Mouse (Mus musculus) stomach, postnatal 0 days (tissue): ENCODE data around the gene Aldh3a2. TPM values are rescaled to one million over a fixed set of nuclear protein-coding genes. Genes with fewer than 3 reads are reported as not detected.

Experiments
- ATAC-seq: fragments of 200-750 bp; cut with Nextera tagmentation; 2 replicates; pipeline ENCODE4 v1.8.0; 2017; ENCODE audit not compliant: low FRiP score, low TSS enrichment
- DNase-seq: peaks from one replicate; pipeline ENCODE4 v3.0.0-alpha.2; 2016; ENCODE audit warnings: low spot score
- H3K27ac ChIP-seq: fragments of 300-500 bp; sonication (generic); replicated peaks from 2 replicates; pipeline ENCODE4 v1.5.1; 2014; ENCODE audit warnings: mild to moderate bottlenecking, control low read depth
- H3K27me3 ChIP-seq: fragments of 300-500 bp; sonication (generic); 2 replicates; pipeline ENCODE4 v1.6.1; 2014; ENCODE audit warnings: low read length; ENCODE audit not compliant: control insufficient read depth, insufficient read depth
- H3K36me3 ChIP-seq: fragments of 300-500 bp; sonication (generic); 2 replicates; pipeline ENCODE4 v1.6.1; 2014; ENCODE audit warnings: low read length, mixed read lengths; ENCODE audit not compliant: control insufficient read depth, insufficient read depth
- H3K4me1 ChIP-seq: fragments of 300-500 bp; sonication (generic); replicated peaks from 2 replicates; pipeline ENCODE4 v1.6.1; 2014; ENCODE audit warnings: antibody characterized with exemption; ENCODE audit not compliant: control insufficient read depth, insufficient read depth
- H3K4me2 ChIP-seq: fragments of 300-500 bp; sonication (generic); replicated peaks from 2 replicates; pipeline ENCODE4 v1.6.1; 2014; ENCODE audit warnings: low read depth, mild to moderate bottlenecking, control low read depth, moderate library complexity
- H3K4me3 ChIP-seq: fragments of 300-500 bp; sonication (generic); 2 replicates; pipeline ENCODE4 v1.5.1; 2014; ENCODE audit warnings: low read depth, low read length, control low read depth
- H3K9ac ChIP-seq: fragments of 300-500 bp; sonication (generic); 2 replicates; pipeline ENCODE4 v1.6.1; 2014; ENCODE audit warnings: mild to moderate bottlenecking, low read length, control low read depth, mixed read lengths
- H3K9me3 ChIP-seq: fragments of 300-500 bp; sonication (generic); 2 replicates; pipeline ENCODE4 v1.6.1; 2016; ENCODE audit warnings: low read length; ENCODE audit not compliant: control insufficient read depth
- CTCF ChIP-seq: IDR thresholded peaks from 2 replicates; pipeline ENCODE4 v1.5.1; 2016; ENCODE audit warnings: antibody characterized with exemption, low read depth, mild to moderate bottlenecking, moderate library complexity
- EP300 ChIP-seq: optimal IDR thresholded peaks from 2 replicates; pipeline ENCODE3; 2016; ENCODE audit warnings: antibody characterized with exemption
- WGBS: fragments of 180-500 bp; shearing (Covaris S2); extraction: QIAGEN DNeasy Blood & Tissue Kit; methylation state at CpG from one replicate; pipeline ENCODE4 v1.1.7; 2014; 5-methylcytosine and 5-hydroxymethylcytosine counted together
- polyA plus RNA-seq: library from polyadenylated mRNA; unstranded; fragments of >200 nt; fragmentation: Nextera tagmentation; extraction: Ambion mirVana; gene quantifications from 2 replicates; pipeline ENCODE4 v1.2.1, GENCODE M21; 2015

Aldh3a2 gene
- polyA plus RNA-seq, 1 experiment from 2014 or later: 68.0 TPM

DNA sequence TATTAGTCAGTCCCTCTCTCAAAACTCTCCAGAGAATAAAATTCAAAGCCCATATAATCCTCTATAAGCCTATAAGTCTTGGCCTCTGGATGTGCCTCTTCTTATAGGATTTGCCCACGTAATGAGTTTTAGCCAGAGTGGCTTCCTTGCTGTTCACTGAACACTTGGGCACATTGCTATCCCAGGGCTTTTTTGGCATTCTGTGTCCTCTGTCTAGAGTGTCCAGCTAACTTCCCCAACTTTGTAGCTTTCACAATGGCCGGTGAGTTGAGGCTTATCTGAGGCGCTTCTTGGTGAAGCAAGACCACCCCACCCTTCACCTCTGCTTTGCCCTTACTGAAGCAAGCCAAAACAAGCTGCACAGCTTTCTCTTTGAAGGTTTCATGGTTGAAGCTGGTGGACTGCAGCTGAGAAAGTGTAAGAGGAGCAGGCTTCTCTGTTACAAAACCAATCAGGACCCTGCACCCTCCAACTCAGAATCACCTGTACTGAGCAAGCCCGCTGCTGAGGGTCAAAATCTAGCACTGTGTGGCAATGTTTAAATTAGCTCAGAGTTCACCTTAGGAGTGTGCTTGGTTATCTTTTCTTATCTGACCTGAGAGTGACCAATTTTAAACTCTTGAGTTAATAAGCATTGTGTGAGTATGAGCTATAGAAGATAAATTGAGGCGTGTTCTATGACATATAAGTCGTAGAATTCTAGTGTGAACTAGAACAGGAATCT is 1.5 kb upstream of the Aldh3a2 start:
- no peak for TF ChIP-seq EP300
- no peak for TF ChIP-seq CTCF
- Histone ChIP-seq H3K9ac (no peak overlapping the region), H3K4me2 (no peak overlapping the region), H3K4me3 (no peak overlapping the region), H3K27ac (no peak overlapping the region), H3K36me3 (no peaks in the 10 kb centered on the region), H3K27me3 (no peaks in the 10 kb centered on the region), H3K9me3 (no peaks in the 10 kb centered on the region), H3K4me1 (no peaks in the 10 kb centered on the region; the same call in 1 of the 2 replicates)
- no peak for ATAC-seq
- DNase-seq: no peak
- 62% methylated on average over 6 of the region's 6 CpGs for WGBS

DNA sequence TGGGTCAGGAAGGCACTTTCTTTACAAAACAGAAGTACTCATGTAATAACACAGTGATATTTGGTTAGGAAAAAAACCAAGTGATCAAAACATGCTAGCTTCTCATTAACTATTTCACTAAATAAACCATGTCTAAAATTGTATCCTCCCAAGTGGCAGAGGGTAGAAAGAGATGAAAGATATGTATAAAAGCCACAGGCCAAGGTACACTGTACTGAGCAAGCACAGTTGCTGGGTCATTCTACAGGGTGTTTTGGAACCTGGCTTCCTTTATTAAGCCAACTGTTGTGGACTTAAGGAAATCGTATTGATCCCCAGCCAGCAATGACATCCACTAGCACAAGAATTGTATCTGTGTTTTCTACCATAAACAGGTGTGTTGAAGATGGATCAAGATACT is 3.4 kb downstream of the Aldh3a2 start:
- no peak overlapping the region for H3K4me3 ChIP-seq
- no peak overlapping the region for H3K27ac ChIP-seq
- WGBS: 74% methylated on average over 1 of the region's 1 CpGs
- H3K27me3 ChIP-seq: no peaks in the 10 kb centered on the region
- ATAC-seq (no peak), DNase-seq (no peak)
- no peak overlapping the region for H3K9ac ChIP-seq
- no peaks in the 10 kb centered on the region; the same call in 1 of the 2 replicates for H3K4me1 ChIP-seq
- no peak for TF ChIP-seq EP300
- H3K9me3 ChIP-seq: no peaks in the 10 kb centered on the region
- H3K36me3 ChIP-seq: peaks cover 15% of the 10 kb centered on the region
- H3K4me2 ChIP-seq: no peak overlapping the region

DNA sequence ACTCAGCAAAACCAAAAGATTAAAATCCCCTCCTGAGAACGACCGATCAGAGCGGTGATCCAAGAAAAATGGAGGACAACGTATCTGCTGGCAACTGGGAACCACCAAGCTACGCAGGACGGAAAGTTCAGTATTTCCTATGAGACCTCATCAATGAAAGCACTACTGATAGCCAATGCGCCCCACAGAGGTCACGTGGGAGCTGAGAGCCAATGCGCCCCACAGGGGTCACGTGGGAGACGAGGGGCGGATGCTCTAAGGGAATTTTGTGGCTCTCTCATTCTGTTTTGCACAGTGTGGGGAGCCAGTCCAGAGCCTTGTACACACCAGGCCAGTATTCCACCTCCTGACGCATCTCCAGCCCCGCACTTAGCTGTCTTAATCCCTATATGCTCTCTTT is 4.7 kb downstream of the Aldh3a2 start:
- no peaks in the 10 kb centered on the region; the same call in 1 of the 2 replicates for H3K4me1 ChIP-seq
- H3K4me3 ChIP-seq: no peak overlapping the region
- DNase-seq (no peak), ATAC-seq (no peak)
- H3K9ac ChIP-seq: no peak overlapping the region
- no peak overlapping the region for H3K4me2 ChIP-seq
- no peaks in the 10 kb centered on the region for H3K27me3 ChIP-seq
- H3K36me3 ChIP-seq: peaks cover 21% of the 10 kb centered on the region
- H3K9me3 ChIP-seq: no peaks in the 10 kb centered on the region
- H3K27ac ChIP-seq: no peak overlapping the region
- 96% methylated on average over 14 of the region's 14 CpGs for WGBS
- TF ChIP-seq EP300 (no peak), CTCF (no peak)

DNA sequence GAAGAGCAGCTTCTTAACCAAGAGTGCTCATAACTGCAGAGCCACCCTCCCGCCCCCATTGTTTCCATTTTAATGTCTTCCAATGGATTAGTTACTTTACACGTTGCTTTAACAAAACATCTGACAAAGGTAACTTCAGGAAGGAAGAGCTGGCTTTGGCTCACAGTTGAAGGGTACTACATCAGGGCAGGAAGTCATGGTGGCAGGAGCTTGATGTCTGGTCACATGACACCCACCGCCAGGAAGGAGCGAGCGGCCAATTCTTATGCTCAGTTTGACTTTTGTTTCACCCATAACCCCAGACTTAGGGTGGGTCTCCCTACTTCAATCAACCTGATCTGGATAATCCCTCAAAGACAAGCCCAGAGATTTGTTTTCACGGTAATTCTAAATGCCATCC is 8.2 kb downstream of the Aldh3a2 start:
- H3K9me3 ChIP-seq: no peaks in the 10 kb centered on the region
- WGBS: 90% methylated on average over 6 of the region's 6 CpGs
- H3K27ac ChIP-seq: no peak overlapping the region
- no peaks in the 10 kb centered on the region for H3K27me3 ChIP-seq
- H3K4me3 ChIP-seq: no peak overlapping the region
- no peak overlapping the region for H3K9ac ChIP-seq
- ATAC-seq (no peak), DNase-seq (no peak)
- no peak overlapping the region for H3K4me2 ChIP-seq
- H3K4me1 ChIP-seq: no peaks in the 10 kb centered on the region
- peaks cover 31% of the 10 kb centered on the region for H3K36me3 ChIP-seq
- TF ChIP-seq EP300 (no peak), CTCF (no peak)

DNA sequence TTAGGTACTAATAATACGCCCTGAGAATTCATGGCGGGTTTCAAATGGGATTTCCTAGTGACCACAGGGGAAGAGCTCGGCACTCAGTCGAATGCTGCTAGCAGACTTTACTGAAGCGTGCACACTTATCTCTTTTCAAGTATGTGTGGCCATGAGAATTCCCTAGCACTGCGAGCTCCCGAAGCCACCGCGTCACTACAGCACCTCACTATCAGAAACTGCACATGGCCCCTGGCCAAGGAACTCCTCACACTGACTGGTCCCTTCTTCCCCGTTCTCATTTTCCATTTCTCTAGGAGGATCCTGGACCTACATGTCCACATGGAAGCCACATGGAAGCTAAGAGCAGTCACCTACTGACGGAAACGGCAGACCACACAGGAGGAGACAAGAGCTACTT is 14.5 kb downstream of the Aldh3a2 start:
- Histone ChIP-seq H3K36me3 (peaks cover 26% of the 10 kb centered on the region), H3K4me2 (no peak overlapping the region), H3K27me3 (no peaks in the 10 kb centered on the region), H3K27ac (no peak overlapping the region), H3K4me1 (no peaks in the 10 kb centered on the region), H3K9ac (no peak overlapping the region), H3K4me3 (no peak overlapping the region), H3K9me3 (no peaks in the 10 kb centered on the region)
- WGBS: 94% methylated on average over 12 of the region's 12 CpGs
- TF ChIP-seq CTCF (no peak), EP300 (no peak)
- ATAC-seq (no peak), DNase-seq (no peak)

DNA sequence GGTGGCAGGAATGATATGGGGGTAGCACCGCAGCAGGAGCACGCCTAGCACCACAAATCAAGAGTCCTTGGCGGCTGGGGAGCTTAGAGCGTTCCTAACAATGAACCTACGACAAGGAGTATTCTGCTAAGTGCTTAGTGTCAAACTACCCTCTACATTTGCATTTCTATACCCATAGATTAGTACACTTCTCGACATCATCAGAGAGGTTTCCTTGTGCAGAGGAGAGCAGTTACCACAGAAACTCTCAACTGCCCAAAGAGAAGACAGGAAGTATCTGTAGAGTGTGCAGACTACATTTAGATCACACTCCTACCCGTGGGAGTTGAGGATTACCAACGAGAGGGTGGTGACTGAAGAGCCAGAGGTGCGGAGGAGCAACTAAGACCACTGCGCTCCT is 15.5 kb downstream of the Aldh3a2 start:
- no peak overlapping the region for H3K4me2 ChIP-seq
- H3K9me3 ChIP-seq: no peaks in the 10 kb centered on the region
- H3K27me3 ChIP-seq: no peaks in the 10 kb centered on the region
- no peak overlapping the region for H3K4me3 ChIP-seq
- DNase-seq (no peak), ATAC-seq (no peak)
- H3K27ac ChIP-seq: no peak overlapping the region
- 84% methylated on average over 10 of the region's 10 CpGs for whole genome bisulfite sequencing
- no peak overlapping the region for H3K9ac ChIP-seq
- H3K36me3 ChIP-seq: peaks cover 25% of the 10 kb centered on the region
- no peaks in the 10 kb centered on the region for H3K4me1 ChIP-seq
- TF ChIP-seq CTCF (no peak), EP300 (no peak)
